Mouse (Mus musculus) regulatory T cell (primary cell): ENCODE results near the gene Rab31.

Experiments
- in situ Hi-C: fragments of 300-600 bp; cut with MboI, MseI; formaldehyde crosslinking; loops from one replicate; pipeline ENCODE4 v1.15.1; 2025; ENCODE audit warnings: high pct_unique_total_duplicates

Rab31 gene

DNA sequence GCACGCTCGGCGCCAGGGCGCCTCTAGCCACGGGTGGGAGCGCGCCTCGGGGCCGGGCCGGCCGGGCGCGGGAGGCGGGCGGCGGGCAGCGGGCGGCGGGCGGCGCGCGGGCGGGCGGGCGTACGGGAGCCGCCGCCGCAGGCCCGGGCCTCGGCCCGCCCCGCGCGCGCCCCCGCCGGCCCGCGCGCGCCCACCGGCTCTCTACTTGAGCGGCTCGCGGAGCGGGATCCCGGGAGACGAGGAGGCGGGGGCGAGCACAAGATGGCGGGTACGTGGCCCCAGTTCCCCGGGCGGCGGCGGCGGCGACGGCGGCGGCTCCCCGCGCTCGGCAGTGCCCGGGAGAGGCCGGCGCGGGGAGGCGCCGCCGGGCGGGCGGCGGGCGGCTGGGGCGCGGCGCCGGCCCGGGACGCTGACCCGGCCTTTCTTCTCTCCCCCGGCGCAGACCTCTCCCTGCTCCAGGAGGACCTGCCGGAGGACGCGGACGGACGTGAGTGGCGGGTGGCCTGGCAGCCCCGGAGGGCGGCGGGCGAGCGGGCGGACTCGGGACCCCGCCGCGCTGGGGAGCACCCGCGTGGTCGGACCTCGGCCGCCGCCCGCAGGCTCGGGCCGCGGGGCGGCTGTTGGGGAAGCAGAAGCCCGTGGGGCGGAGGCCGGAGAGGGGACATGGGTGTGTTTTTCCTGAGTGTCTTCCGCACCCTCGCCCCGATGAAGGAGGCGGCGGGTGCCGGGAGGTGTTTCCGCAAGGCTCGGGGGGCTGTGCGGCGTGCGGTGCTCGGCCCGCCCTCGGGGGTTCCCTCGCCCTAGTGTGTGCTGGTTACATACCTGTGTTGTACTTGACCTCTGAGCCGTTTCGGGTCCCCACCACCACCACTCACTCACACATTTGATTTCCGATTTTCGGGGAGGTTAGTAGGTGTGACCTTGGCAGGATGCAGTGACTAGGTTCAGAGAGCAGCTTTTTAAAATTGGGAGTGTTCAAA lies 10.9 kb upstream of the Rab31 start:
- in situ Hi-C loops, result no loop called here

DNA sequence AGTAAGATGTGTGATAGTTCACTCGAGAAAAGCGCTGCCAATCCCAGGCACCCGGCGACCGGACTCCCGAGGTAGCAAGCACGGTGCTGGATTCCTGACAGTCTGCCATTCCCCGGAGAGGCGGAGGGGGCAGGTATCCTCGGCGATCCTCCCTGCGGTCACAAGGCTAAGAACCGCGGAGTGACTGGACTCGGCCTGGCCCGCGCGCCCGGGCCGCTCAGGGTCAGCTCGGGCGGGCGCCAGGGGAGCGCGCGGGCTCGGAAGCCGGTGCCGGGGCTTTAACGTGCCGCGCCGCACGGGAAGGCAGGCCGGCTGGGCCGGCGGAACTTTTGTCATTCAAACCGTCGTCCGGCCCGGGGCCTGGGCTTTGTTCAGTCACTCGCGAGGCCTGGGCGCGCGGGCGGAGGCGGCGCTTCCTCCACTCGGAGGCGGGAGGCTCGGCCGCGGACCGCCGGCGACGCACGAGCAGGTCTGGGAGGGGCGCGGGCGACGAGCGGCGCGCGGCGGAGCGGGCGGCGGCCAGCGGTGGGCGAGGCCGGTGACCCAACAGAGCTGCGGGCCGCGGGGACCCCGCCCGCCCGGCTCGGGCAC lies 10.1 kb upstream of the Rab31 start, which contains the start of gene Ppp4r1:
Ppp4r1 (plus strand) TSS at position 23 of the 591 bp plus-strand sequence.
- in situ Hi-C loops, result no loop called here

DNA sequence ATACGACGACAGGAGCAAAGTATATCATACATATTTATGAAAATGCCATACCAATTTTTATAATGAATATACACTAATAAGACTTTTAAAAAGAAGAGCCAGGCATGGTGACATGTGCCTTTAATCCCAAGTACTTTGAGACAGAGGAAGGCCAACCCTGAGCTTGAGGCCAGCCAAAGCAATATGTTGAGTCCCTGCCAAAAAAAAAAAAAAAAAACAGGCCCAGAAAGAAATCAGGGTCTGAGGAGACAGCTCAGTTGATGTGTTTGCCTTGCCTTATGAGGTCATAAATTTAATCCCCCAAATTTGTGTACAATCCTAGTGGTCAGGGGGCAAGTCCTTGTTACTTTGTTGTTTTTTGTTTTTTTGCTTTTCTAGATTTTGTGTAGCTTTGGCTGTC lies 8.4 kb upstream of the Rab31 start:
- in situ Hi-C loops, result no loop called here

DNA sequence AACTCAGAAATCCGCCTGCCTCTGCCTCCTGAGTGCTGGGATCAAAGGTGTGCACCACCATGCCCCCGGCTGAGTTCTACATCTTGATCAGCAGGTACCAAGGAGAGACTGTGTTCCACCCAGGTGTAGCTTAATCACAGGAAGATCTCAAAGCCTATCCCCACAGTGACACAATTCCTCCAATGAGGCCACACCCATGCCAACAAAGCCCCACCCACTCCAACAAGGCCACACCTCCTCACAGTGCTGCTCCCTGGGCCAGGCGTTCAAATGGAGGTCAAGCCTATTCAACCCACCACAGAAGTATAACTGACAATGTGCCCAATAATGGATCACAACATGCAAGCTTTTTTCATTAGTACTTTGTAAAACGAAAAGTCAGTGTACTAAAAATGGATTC lies 4.9 kb upstream of the Rab31 start:
- in situ Hi-C loops, result loop anchor here (10.0 kb wide), 1 partner anchor 163 kb away; the partner anchor contains the start of gene Vapa

DNA sequence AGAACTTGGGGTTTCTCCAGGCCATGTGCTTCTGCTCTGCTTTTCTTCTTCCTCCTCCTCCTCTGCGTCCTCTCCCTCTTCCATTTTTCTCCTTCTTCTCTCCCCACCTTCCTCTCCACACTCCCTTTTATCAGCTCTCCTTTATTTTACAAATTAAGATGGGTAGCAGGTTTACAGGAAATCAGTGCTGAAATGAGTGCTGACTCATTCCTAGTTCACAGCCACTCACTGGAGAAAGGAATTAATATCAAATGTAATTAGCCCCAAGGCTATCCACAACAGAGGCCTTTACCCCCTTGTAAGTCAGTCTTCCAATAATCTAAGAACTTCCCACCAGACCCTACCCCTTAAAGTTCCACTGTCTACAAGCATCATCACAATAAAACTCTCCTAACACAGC lies 3.7 kb upstream of the Rab31 start:
- in situ Hi-C loops, result loop anchor here (10.0 kb wide), 1 partner anchor 161 kb away; the partner anchor contains the start of gene Vapa

DNA sequence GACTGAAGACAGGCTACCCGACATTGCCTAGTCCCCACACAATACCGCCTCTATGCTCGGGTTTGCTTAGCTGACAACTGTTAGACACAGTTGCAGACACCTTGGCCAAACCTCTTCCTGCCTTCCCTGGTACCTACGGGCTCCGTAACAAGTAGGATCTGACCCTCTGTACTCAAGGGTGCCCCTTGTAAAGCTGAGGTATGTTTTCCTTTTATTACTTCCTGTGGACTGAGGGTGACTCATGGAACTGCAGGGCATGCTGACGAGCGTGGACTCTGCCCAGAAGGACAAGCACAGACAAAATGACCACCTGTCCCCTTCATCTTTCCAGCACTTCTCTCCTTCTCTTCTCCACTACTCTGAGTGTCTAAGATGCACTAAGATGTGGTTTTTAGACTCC lies 1.9 kb upstream of the Rab31 start:
- in situ Hi-C loops, result loop anchor here (10.0 kb wide), 1 partner anchor 160 kb away; the partner anchor contains the start of gene Vapa

DNA sequence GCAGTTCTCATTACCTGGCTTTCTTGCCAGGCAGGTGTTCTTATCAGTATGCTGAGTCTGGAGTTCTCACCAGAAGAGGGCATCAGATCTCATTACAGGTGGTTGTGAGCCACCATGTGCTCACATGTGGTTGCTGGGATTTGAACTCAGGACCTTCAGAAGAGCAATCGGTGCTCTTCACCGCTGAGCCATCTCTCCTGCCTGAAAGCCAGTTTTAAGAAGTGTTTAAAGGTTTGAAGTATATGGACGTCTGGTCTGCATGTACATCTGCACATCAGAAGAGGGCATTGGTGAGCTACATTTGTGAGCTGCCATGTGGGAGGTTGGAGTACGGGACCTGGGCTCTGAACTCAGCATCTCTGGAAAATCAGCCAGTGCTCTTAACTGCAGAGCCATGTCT lies 1.1 kb upstream of the Rab31 start:
- in situ Hi-C loops, result loop anchor here (10.0 kb wide), 1 partner anchor 159 kb away; the partner anchor contains the start of gene Vapa

DNA sequence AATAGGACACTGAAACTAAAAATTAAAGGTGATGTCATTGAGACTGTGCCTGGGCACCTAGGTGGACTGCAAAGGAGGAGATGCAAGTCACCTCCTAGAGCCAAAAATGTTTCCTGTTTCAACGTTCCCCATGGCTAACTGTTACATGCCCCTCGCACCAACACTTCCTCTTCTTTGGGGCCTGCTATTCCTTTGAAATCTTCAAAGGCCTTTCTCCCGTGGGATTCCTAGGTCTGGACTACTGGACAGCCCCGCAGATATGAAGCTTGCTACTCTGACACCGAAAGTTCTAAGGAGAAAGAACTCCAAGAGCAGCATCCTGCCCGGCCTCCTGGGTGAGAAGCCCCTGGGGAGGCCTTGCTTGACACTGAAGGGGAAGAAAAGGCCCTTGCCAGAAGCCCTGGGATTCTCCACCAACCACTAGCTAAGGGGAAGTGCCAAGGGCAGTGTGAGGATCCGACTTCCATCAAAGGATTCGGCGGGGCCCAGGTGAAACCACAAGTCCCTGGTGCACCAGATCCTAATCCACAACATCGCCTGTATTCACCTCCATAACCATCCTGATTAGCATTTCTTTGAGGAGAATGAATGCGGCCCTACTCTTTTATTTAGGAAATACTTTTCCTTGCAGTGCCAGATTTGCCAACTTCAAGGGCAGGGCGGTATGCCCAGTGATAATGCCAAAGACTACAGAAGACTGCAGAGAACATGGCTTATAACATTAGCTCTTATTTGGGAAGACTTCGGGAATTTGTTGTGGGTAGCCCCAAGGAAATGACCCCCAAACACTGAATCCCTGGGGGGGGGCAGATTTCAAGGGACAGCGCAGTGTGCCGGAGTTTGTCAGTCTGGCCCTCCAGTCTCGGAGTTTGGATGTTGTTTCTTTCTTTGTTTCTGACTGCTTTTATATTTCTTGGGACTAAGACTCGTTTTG lies 1.3 kb downstream of the Rab31 start:
- in situ Hi-C loops, result loop anchor here (10.0 kb wide), 1 partner anchor 156 kb away; the partner anchor contains the start of gene Vapa

DNA sequence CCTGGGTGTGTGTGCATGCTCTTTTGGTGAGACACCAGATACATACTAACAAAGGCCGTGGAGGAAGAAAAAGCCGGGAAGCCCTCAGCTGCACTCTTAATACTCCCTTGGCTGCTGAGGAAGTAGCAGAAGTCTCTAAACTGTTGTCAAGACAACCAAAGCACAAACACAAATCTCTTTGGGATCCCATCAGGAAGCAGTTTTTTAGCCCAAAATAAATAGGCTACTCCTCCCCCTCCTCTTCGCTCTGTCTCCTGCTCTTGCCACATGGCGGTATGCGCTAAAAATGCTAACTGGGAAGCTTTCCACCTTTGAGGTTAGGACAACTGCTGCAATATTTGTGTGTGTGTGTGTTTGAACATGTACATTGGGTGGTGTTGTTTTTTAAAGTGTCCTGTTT lies 4.1 kb downstream of the Rab31 start:
- in situ Hi-C loops, result no loop called here

DNA sequence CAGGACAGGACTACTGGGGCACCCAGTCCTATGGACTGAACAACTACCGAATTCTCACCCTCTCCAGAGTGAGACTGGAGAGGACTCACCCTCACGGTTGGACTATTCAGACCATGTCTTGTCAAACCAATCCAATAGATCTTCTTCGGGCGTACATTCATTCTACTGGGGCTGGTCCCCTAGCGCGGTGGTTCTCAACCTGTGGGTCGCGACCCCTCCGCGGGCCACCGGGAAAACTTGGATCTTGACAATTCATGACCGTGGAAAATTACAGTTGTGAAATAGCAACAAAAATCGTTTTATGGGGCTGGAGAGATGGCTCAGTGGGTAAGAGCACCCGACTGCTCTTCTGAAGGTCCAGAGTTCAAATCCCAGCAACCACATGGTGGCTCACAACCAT lies 9.3 kb downstream of the Rab31 start:
- in situ Hi-C loops, result no loop called here

DNA sequence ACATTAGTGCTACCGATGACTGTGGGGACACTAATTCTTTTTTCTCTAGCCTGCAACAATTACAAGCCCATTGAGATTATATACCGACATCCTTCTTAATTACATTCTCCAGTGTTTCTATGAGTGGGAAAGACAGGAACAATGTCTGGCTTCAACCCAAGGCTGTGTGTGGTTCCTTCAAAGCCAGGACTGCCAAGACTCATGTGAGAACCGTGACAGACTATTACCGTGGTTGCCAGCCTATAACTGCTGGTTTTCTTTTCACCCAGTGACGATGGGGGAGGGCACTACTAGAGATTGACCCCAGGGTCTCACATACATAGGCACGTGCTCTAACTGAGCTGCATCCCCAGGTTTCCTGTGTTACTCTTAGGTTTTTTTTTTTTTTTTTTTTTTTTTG lies 15.4 kb downstream of the Rab31 start:
- in situ Hi-C loops, result no loop called here

DNA sequence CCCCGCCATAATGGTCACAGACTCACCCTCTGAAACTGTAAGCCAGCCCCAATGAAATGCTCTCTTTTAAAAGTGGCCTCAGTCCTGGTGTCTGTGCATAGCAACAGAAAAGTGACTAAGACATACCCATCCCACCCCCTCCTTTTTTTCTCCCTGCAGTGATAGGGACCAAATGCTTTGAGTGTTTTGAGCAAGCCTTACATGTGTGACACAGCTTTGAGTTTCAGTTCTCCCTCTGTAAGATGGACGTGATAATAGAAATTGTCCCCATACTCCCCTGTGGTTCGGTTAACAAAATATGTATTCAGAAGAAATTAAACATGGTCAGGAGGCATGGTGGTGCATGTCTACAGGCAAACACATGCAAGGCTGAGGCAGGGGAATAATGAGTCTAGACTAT lies 16.7 kb downstream of the Rab31 start:
- in situ Hi-C loops, result no loop called here

DNA sequence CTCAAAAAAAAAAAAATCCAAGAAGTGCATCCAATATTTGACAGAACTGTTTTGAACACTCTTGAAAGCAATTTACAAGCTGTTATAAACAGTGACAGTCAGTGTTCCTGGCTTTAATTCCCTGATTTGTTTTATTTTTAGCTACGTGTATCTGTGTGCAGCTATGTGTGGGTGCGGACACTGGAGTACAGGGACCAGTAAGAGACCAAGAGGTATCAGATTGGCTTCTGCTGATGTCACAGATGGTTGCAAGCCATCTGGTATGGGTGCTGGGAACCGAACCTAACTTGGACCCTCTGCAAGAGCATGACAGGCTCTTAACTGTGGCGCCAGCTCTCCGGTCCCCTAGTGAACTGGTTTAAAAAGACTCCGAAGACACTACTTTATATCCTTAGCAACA lies 19.4 kb downstream of the Rab31 start:
- in situ Hi-C loops, result no loop called here

DNA sequence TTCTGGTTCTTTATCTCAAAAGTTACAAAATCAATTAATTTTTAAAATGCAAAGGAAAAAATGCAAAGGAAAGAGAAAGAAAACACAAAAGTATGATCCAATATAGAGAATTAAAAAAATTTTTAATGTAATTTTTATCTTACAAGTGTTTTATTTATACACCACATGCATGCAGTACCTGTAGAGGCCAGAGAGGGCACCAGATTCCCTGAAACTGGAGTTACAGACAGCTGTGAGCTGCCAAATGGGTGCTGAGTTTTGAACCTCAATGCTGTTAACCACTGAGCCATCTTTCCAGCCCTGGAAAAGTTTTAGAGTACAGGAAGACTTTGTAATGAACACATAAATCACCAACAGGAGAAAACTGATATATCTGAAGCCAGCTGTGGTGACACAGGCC lies 22.3 kb downstream of the Rab31 start:
- in situ Hi-C loops, result no loop called here

DNA sequence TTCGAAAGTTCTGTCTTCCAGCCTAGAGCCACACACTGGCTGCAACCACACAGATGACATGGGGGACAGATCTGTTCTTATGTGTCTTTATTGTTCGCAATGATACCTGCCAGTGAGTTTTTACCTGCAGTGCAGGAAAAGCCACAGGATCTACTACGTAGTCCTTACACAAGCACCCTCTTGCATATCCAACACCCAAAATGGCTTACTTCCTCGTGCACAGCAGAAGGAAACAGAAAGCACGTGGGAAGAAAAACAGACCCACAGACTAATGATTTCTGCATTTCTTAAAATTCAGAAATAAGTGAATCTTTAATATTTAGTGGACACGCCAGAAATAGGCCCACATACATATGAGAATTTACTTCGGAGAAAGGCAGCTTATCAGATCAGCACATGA lies 22.7 kb downstream of the Rab31 start:
- in situ Hi-C loops, result no loop called here

DNA sequence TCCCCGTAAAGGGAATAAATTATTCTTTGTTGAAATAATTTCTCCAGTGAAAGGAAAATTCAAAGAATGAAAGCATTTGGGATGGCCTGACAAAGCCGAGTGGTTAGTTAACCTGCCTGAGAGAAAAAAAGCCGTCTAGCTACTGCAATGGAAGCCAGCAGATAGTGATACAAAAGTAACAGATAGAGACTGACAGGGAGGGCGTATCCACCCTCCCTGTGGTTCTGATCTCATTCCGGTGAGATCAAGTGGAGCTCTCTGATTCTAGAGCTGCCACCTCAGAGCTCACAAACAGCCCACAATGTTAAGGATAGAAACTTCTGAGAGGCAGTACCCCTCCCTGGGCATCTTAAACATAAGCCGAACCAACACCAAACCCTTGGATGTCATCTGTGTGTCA lies 23.6 kb downstream of the Rab31 start:
- in situ Hi-C loops, result no loop called here

DNA sequence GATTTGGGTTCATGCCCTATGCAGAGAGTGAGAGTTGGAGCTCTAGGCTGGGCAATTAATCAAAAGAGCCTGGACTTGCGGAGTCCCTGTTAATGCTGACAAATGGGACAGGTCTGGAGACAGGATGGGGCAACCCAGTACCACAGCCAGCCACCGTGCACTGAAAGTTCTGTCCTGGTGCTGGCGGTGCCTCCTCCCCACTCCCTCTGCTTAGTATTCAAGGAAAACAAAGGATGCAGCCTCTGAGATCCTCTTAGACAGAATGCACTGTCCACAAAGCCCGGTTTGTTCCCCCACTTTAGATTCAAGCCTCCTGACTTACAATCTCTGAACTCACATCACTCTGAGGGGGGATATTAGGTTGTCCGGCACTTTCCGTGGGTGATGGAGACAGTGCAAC lies 26.2 kb downstream of the Rab31 start:
- in situ Hi-C loops, result no loop called here

DNA sequence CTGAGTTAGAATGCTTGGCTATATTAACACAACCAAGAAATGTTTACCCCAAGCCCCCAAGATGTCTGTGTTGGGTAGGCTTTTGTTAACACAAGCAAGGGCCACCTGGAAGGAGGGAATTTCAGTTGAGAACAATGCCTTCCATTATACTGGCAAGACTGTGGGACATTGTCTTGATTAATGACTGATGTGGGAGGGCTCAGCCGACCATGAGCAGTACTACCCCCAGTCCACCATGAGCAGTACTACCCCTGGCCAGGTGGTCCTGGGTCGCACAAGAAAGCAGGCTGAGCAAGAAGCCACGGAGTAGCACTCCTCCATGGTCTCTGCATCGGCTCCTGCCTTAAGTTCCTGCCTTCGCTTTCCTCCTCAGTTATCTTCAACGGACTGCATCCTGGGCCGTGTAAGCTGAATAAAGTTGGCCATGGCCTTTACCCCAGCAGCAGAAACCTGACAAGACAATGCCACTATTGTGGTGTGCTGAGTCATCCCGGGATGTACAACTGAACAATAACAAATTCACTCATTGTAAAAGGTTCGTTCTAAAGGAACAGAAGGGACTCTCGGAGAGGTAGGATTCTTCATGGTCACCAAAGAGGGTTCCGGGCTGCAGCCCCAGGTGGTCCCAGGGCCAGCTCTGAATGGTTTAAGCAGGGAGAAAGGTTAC lies 28.8 kb downstream of the Rab31 start:
- in situ Hi-C loops, result no loop called here

DNA sequence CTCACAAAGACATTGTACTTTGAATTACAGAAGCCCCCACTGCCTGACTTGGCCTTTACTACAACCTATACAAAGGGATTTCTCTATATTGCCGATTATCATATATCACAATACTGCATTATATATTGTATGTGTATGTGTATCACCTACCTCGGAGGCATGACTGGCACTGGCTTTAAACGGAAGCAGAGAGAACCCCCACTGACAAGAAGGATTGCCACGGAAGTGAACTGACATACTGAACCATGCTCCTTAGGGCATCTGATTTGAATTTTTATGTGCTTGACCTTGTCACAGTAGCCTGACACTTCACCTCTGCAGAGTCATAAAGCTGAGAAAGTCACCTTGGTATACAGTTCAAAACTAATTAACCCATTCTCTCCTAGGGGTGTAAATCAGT lies 29.6 kb downstream of the Rab31 start:
- in situ Hi-C loops, result no loop called here

DNA sequence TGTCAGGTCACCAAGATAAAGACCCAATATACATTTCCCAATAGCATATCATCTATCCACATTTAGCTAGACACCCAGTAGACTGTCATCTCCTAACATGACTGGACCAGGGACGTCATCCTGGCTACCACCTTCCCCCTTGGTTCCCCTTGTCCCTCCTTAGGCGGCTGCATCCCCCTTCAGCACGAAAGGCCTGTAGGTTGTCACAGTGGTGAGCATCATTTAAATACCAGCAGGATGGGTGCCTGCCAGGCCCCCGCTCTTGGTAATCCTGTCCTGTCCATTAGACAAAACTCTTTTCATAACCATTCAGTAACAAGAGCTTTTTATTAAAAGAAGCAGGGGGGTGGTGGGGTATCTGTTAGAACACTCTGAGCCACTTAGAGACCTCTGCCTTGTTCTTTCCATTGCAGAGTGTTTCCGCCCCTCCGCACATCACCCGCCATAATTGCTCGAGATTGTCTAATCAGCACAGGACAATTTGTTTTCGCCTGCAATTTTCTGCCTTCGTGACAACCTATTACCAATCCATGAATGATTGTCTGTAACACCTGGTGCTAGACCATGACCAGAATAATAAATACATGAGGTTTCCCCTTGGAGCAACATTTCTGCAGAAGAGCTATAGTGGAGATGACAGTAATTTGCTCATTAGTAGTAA lies 30.2 kb downstream of the Rab31 start:
- in situ Hi-C loops, result no loop called here

DNA sequence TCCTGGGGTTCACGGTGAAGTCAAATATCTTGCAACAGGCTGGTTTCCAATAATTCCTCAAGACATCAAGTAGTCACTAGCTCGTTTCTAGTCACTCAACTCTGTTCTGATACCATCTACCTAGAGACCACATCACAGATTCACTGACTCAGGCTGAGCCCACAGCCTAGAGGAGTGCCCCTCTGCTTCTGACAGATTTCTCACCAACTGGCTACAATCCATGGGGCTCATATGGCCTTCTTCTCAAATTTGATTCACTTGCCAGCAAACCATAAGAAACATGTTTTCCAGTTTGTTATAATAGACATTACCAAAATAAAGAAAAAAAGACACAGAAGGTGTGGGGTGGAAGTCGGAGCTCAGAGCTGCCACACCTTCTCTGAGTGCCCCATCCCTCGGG lies 31.0 kb downstream of the Rab31 start:
- in situ Hi-C loops, result no loop called here
